Mouse (Mus musculus) liver, adult 2 months (tissue): Measurements from ENCODE around the gene Sorbs1.

Experiments used
- CTCF ChIP-seq: fragments of 200-500 bp; IDR thresholded peaks from 2 replicates; pipeline ENCODE4 v1.5.1; 2011; ENCODE audit warnings: low read depth, low read length, control low read depth
- POLR2A ChIP-seq: fragments of 200-500 bp; IDR thresholded peaks from 2 replicates; pipeline ENCODE4 v1.6.1; 2011; ENCODE audit warnings: low read length, control low read depth; ENCODE audit not compliant: insufficient read depth; ENCODE audit errors: extremely low read depth

DNA sequence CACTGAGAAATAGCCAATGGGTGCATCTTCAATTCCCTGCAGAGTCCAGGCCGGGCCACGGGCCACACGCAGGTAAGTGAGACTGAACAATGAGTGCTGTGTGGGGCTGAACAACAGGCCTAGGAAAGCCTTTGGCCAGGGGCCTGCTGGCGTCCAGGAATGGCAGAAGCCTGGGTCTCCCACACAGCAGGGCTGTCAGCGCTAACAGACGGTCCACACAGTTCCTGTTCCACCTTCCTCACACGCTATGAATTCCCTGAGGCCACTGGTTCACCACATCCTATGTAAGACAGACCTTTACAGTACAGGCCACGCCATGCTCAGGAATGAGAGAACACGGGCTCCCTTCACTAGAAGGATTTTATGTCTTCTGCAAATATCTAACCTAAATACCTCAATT is 103.5 kb downstream of the Sorbs1 start:
- TF ChIP-seq CTCF (no peak), POLR2A (no peak)
